Mouse (Mus musculus): ENCODE data around the gene Ubr3.

DNA sequence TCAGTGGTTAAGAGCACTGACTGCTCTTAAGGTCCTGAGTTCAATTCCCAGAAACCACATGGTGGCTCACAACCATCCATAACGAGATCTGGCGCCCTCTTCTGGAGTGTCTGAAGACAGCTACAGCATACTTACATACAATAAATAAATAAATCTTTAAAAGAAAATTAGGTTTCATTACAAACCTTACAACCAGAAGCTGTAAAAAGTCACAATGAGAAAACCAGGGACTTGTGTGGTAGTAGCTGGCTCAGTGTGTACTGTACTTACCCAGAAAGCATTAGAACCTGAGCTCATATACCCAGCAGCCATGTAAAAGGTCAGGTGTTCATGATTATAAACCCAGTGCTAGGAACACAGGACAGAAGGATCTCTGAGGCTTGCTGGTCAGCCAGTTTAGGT, 13.1 kb upstream of the Ubr3 start:
- no peak for TF ChIP-seq CTCF (IDR thresholded peaks at IDR 0.05; ENCODE audit: low read depth, low read length)
- no peak for TF ChIP-seq POLR2A (IDR thresholded peaks at IDR 0.05; ENCODE audit: borderline replicate concordance, low read depth, low read length)
